Mouse (Mus musculus) left cerebral cortex, adult 2 months (tissue): ENCODE measurements around the gene Hacl1. TPM values are rescaled to one million over a fixed set of nuclear protein-coding genes. Genes with fewer than 3 reads are reported as not detected.
A peak's percentile ranks its signal among the peaks of the same experiment; 100 is the strongest.

Source experiments
- DNase-seq, 2 experiments: peaks; one replicate each; pipeline ENCODE4 v3.0.0; 2021 to 2022; ENCODE audit warnings: low spot score in 2 of 2, mixed read lengths in 1 of 2; ENCODE audit errors: extremely low spot score in 1 of 2
- H3K27ac ChIP-seq: fragments of 200-600 bp; 2 replicates; pipeline ENCODE4 v1.8.1; 2022
- H3K4me3 ChIP-seq: fragments of 200-600 bp; 2 replicates; pipeline ENCODE4 v1.8.1; 2022
- CTCF ChIP-seq: fragments of 200-600 bp; IDR thresholded peaks from 2 replicates; pipeline ENCODE4 v1.8.1; 2022; ENCODE audit warnings: antibody characterized with exemption, mild to moderate bottlenecking, moderate library complexity
- intact Hi-C: fragments of 180-260 bp; cut with DNase I; formaldehyde crosslinking; loops from one replicate; pipeline ENCODE4 v1.15.1; 2025
- total RNA-seq, 2 experiments: library from RNA; stranded (reverse); gene quantifications; 2 replicates each; pipeline ENCODE4 v1.2.3; 2021

The Hacl1 gene
- total RNA-seq, 2 experiments from 2014 or later: 4.4 to 6.7 TPM

DNA sequence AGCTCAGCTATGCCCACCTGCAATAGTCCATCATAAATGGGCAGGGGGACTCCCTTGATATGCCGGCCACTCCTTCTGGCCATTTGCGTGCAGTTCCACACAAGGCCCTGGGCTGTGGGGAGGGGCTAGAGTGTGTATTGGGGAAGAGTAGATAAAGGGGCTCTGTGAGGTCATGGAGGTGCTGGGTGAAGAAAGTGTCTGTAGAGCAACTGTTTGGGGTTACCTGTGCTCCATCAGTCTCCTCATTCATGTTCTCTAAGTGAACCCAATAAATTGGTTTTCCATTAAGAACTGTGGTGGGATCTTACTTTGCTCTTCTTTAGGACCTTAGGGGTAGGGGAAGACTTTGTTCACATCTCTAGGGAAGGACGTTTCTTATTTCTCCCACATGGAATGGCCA, 49.8 kb downstream of the Hacl1 start, which contains the start of gene Colq:
TSS of gene Colq (minus strand) at position 101 of the 400 bp plus-strand sequence.
- TF ChIP-seq CTCF: no peak
- Histone ChIP-seq H3K27ac (no peak within 1 kb of the TSS), H3K4me3 (no peak within 1 kb of the TSS)
- intact Hi-C loops: loop anchor here (5.0 kb wide), 1 partner anchor 59 kb away; no protein-coding TSS in a partner anchor
- DNase-seq: no peak

DNA sequence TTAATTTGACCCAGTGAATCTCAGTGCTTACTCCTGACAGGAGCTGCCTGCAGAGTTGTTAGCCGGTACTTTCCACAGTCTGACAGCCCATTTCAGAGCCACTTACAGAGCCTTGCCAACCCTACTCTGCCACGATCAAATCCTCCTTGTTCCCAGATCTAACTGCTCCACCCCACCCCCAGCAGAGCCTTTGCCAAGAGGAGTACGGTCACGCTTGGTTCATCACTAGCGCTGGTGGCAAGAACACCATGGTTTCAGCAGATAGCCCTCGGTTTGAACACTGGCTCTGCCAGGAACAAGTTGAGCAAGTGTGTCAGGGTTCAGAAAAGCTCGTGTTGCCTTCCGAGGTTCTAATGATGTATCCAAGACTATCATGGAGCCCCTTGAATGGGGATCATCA, 54.6 kb downstream of the Hacl1 start:
- Histone ChIP-seq H3K4me3 (no peak overlapping the region), H3K27ac (no peak overlapping the region)
- intact Hi-C loops: no loop called here
- DNase-seq: no peak
- TF ChIP-seq CTCF: no peak

DNA sequence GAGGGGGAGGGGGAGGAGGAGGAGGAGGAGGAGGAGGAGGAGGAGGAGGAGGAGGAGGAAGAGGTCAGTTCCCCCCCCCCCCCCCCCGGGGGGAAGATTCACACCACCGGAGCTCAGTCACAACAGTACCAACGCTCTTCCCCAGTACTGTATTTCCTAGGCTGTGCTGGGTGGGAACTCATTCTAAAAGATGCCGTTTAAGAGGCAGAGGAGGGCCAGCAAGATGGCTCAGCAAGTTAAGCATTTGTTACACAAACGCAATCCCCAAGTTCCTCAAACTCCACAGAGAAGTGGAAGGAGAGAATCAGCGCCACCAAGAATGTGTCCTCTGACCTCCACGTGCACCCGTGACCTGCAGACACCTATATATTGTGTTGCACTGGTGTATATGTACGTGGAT, 58.0 kb downstream of the Hacl1 start:
- intact Hi-C loops: no loop called here
- no peak overlapping the region for H3K4me3 ChIP-seq

DNA sequence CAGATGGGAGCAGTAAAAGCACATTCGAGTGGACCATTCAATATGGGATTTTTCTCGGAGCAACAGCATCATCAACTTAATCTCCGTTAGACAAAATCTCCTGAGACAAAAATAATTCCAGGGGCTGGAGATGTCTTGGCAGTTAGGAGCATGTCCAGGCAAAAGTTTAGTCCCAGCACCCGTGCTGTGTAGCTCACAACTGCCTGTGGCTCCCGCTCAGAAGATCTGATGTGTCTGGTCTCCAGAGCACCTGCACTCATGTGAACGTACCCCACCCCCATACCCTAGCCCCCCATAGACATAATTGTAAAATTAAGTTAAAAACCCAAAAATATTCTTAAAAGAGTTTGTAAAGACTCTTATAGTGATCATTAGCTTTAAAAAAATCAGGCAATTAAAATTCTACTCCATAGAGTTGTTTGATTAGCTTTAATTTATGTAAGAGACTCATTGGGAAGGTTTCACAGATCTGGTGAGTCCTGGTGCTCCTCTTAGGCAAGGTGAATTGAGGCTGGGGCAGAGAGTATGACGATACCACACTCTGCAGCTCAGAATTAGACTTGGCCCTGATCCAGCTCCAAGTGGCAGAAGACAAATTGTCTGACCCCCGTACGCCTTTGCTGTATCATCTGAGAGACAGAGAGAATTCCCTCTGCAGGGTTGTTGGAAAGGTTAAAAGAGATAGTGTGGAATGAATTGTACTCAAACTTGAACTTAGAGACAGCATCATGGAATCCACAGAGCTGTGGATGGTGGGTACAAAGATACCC, 62.9 kb downstream of the Hacl1 start:
- DNase-seq: no peak
- Histone ChIP-seq H3K27ac (no peak overlapping the region), H3K4me3 (no peak overlapping the region)
- intact Hi-C loops: loop anchor here (2.0 to 10.0 kb wide), 2 partner anchors 45 to 317 kb away; no protein-coding TSS in a partner anchor
- no peak for TF ChIP-seq CTCF

More for the DNA sequence above, 58.0 kb downstream of the Hacl1 start:
- no peak overlapping the region for H3K27ac ChIP-seq
- DNase-seq: no peak
- no peak for TF ChIP-seq CTCF

DNA sequence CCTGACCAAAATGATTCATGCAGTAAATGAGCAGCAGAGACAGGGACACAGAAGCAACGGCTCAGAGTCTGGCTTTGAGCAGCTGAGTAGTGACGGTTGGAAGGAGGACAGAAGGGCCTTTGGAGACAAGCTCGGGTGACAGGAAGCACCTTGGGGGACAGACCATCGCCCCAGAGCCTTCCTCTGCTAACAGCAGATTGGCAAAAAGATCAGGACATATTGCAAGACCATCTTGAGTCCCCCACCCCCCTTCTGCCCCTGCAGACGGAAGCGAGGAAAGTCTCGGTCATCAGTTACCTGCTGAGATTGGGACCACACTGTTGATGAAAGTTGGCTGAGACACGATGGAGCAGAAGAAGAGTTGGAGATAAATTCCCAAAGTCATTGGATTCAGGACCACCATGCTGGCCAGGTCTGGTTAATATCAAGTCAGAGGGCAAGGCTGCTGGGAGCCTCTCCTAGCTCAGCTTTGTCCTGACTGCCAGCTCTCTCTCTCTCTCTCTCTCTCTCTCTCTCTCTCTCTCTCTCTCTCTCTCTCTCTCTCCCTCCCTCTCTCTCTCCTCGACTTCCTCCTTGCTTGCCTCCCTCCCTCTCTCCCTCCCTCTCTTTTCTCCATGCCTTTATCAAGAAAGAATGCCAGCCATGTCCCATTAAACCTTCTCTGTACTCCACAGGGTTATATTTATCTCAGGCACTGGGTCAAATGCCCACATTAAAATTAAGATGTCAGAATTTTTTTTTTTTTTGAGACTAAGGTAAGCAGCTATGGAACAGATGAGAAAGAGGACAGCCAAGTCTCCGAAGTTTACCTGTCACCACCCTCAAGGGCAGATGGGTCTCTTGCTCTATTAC, 64.0 kb downstream of the Hacl1 start:
- no peak overlapping the region for H3K4me3 ChIP-seq
- DNase-seq: no peak
- intact Hi-C loops: loop anchor here (2.0 to 10.0 kb wide), 2 partner anchors 46 to 318 kb away; no protein-coding TSS in a partner anchor
- no peak for TF ChIP-seq CTCF
- H3K27ac ChIP-seq: no peak overlapping the region

DNA sequence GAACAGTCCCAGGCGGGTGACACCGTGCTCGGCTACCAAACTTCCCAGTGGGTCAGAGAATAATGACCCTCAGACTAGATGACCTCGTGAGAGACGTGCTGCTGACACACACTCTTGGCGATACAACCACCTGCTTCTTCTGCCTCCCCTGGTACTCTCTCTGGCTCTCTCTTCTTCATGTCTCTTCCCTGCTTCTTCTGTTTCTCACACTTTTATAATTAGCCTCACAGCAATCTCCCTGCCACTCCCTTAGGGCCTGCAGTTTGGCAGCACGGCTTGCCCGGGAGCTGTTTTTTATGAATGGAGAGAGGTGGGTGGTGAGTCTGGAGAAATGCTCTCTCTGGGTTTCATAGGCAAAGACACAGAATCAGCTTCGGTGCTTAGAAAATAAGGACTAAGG, 65.2 kb downstream of the Hacl1 start:
- no peak overlapping the region for H3K4me3 ChIP-seq
- no peak overlapping the region for H3K27ac ChIP-seq
- DNase-seq: peak in 1 of 2 experiments; percentile 54
- no peak for TF ChIP-seq CTCF
- intact Hi-C loops: loop anchor here (2.0 to 10.0 kb wide), 2 partner anchors 47 to 319 kb away; no protein-coding TSS in a partner anchor

DNA sequence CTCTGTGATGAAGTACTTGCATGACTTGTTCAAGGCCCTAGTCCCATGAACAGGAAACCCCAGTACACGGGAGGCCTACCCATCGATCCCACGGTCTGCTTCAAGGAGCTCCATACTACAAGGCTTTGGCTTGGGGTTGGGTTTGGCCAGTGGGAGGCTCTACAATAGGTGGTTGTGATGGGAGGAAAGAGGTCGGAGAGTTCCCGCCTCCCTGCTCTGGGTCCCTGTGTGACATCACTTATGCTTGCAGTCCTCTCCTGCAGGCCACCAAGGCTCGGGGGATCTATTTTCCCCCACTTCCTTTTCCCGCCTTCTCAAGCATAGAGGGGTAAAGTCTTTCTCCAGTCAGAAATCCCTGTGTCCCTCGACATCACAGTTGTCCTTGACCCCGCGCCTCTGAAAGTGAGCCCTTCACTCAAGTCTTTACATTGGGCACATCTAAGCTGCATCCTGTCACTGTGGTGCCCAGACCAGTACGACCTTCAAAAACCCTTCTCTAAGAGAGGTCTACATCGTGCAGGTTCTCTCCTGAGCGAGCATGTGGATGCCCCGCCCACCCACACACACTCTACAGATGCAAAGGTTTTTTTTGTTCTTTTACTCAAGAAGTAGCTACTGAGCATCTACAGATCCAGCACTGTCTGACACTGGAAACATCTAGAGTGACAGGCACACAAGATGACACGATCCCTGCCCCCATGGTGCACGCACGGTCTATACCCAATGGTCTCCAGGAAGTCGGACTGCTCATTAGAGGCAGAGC, 66.0 kb downstream of the Hacl1 start:
- intact Hi-C loops: loop anchor here (10.0 kb wide), 1 partner anchor 320 kb away; no protein-coding TSS in a partner anchor
- TF ChIP-seq CTCF: no peak
- Histone ChIP-seq H3K27ac (no peak overlapping the region), H3K4me3 (no peak overlapping the region)
- no peak for DNase-seq

DNA sequence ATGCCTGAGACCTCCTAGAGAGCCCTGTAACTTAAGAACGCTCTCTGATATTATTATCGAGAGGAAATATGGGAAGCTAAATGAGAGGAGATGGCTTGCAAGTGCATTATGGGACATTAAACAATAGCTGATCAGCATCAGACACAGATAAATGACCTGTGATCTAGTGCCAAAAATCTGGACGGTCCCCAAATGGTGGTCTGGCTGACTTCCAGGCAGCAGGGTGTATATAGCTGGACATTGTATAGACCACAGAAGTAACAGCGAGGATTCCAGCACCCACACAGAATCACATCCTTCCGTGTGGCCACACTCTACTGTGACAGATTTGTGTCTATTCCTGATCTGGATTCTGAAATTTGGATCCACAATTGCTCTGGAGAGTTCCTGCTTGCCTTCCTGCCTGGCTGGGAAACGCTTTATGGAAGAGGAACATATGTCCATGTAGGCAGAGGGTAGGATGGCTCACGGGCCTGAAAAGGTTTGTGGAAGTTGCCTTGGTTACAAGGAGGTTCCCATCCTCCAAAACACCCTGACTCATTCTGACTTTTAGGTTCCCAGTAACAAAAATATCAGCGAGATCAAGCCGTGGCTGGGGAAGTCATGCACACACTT, 68.4 kb downstream of the Hacl1 start:
- intact Hi-C loops: loop anchor here (10.0 kb wide), 1 partner anchor 322 kb away; no protein-coding TSS in a partner anchor
- Histone ChIP-seq H3K4me3 (no peak overlapping the region), H3K27ac (no peak overlapping the region; the same call in 1 of the 2 replicates)
- TF ChIP-seq CTCF: no peak
- DNase-seq: peak; percentile 26 to 41

DNA sequence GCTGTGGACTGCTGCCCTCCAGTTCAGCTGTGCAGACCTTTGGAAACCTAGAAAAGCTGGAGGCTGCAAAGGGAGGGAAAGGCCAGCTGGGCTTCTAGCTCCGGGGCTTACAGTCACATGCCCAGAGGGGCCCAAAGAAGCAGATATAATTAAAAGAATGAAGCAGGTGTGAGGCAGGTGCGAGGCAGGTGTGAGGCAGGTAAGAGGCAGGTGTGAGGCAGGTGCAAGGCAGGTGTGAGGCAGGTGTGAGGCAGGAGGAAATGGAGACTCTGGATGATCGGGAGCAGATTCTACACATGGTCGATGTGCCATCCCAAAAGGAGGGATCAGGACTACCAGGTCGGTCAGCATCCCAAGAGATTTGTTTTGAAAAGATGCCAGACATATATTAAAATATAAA, 69.7 kb downstream of the Hacl1 start:
- H3K4me3 ChIP-seq: no peak overlapping the region
- H3K27ac ChIP-seq: no peak overlapping the region
- DNase-seq: no peak
- intact Hi-C loops: loop anchor here (10.0 kb wide), 1 partner anchor 323 kb away; no protein-coding TSS in a partner anchor
- no peak for TF ChIP-seq CTCF

DNA sequence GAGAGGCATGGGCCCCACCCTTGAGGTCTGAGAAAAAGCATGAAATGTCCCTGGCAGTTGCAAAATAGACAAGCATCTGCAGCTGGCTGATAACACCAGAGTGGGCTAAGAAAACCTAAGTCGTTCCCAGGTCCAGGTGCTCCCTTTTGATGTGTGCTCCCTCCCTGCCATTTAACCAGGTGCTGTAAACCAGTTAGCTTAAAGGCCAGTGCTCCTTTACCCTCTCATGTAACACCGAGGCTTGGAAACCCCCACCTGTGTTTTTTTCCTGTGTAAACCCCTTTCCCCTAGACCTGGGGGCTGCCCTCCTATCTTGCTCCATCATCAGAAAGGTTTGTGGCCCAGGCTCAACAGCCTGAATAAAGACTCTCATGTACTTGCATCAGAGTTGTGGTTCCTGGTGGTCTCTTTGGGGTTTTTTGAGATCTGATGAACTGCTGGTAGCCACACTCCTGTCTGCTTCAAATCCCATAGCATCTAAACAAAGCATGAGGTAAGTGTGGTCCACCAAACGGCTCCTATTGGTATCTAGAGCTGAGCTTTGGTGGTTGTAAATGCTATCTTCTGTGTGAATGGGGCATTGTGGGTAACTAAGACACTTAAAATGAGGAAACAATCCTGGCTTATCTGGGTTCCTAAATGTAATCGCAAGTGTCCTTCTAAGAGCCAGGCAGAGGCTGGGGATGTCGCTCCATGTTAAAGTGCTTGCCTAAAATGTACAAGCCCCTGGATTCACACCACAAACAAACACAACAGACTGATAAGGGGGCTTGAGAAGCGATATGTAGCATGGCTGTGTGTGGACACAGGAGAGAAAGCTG, 70.7 kb downstream of the Hacl1 start:
- Histone ChIP-seq H3K4me3 (no peak overlapping the region), H3K27ac (no peak overlapping the region)
- DNase-seq: no peak
- TF ChIP-seq CTCF: no peak
- intact Hi-C loops: loop anchor here (10.0 kb wide), 1 partner anchor 324 kb away; no protein-coding TSS in a partner anchor
